22 mouse cellular contexts compared by ENCODE assay signal in the genomic region with DNA sequence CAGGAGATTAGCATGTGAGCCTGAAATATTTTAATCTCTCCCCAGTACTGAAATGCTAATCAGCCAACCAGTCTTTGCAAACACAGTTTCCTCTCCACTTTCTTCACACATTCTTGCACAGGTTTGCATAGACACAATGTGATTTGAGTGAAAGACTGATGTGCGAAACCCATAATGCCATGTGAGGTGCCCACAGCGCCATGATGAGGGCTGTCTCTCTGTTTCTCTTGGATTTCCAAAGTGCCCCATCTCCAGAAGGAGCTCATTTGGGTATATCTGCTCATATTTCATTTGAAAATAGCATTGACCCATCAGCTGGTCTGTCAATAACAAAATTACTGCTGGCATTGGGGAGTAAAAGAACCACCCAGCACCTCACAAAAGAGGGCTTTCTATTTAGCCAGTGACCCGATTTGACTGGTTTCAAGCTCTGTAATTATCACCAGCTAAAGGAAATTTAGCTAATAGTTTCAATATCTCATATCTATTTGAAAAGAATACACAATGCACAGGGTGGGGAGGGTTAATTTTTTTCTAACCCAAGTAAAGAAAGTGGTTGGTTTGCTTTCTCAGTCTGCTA. TPM values are rescaled to one million over a fixed set of nuclear protein-coding genes. Genes with fewer than 3 reads are reported as not detected.
DNase-seq lines count a peak whose midpoint lies in the region; ATAC-seq and TF ChIP-seq lines count a peak whose summit lies in the region.
"Had no signal": no experiment of that assay in that cellular context is flagged by ENCODE, and none has a peak within 500 bp of the region (broad histone marks: within the 10 kb centered on the region; RNA-seq: fewer than 3 reads in every experiment).

No protein-coding gene starts in this region.

- H3K27me3 ChIP-seq in forebrain, embryonic 12.5 days: peaks cover 33% of the 10 kb centered on the region; the same call in 1 of the 2 replicates
- no peaks in the 10 kb centered on the region for H3K27me3 ChIP-seq in forebrain, embryonic 15.5 days
- no peaks in the 10 kb centered on the region for H3K27me3 ChIP-seq in limb, embryonic 12.5 days
- no peaks in the 10 kb centered on the region for H3K27me3 ChIP-seq in limb, embryonic 10.5 days (ENCODE audit: low read depth, poor library complexity, severe bottlenecking)
- no peaks in the 10 kb centered on the region for H3K27me3 ChIP-seq in forebrain, embryonic 16.5 days (replicated peaks; ENCODE audit: control insufficient read depth, insufficient read depth, low read length)
- no peaks in the 10 kb centered on the region for H3K27me3 ChIP-seq in stomach, postnatal 0 days (ENCODE audit: control insufficient read depth, insufficient read depth, low read length)
- H3K27me3 ChIP-seq: CH12.LX; embryonic facial prominence, embryonic 15.5 days; heart, embryonic 13.5 days had no signal

- TF ChIP-seq EP300 in stomach, postnatal 0 days (optimal IDR thresholded peaks at IDR 0.05): no peak

- WGBS in forebrain, embryonic 12.5 days: 36% methylated on average over 3 of the region's 3 CpGs
- WGBS in forebrain, embryonic 15.5 days: 37% methylated on average over 3 of the region's 3 CpGs
- 88% methylated on average over 3 of the region's 3 CpGs for WGBS in limb, embryonic 12.5 days
- WGBS in limb, embryonic 10.5 days: 89% methylated on average over 3 of the region's 3 CpGs
- 41% methylated on average over 3 of the region's 3 CpGs for WGBS in forebrain, embryonic 16.5 days
- WGBS in stomach, postnatal 0 days: 81% methylated on average over 3 of the region's 3 CpGs

- peaks cover 16% of the 10 kb centered on the region for H3K4me1 ChIP-seq in forebrain, embryonic 12.5 days
- peaks cover 8% of the 10 kb centered on the region for H3K4me1 ChIP-seq in forebrain, embryonic 15.5 days
- 0 out of 2 replicates have a peak, but pooled peaks cover 2% of the 10 kb centered on the region for H3K4me1 ChIP-seq in limb, embryonic 12.5 days (replicated peaks)
- no peaks in the 10 kb centered on the region for H3K4me1 ChIP-seq in limb, embryonic 10.5 days
- H3K4me1 ChIP-seq in forebrain, embryonic 16.5 days (replicated peaks; ENCODE audit: control insufficient read depth, insufficient read depth, low read length): peaks cover 8% of the 10 kb centered on the region
- no peaks in the 10 kb centered on the region for H3K4me1 ChIP-seq in stomach, postnatal 0 days (replicated peaks; ENCODE audit: control insufficient read depth, insufficient read depth)
- H3K4me1 ChIP-seq: embryonic facial prominence, embryonic 15.5 days had no signal

- no peaks in the 10 kb centered on the region for H3K9me3 ChIP-seq in forebrain, embryonic 12.5 days
- no peaks in the 10 kb centered on the region for H3K9me3 ChIP-seq in forebrain, embryonic 15.5 days
- H3K9me3 ChIP-seq in limb, embryonic 12.5 days: no peaks in the 10 kb centered on the region
- H3K9me3 ChIP-seq in limb, embryonic 10.5 days (replicated peaks): no peaks in the 10 kb centered on the region
- H3K9me3 ChIP-seq in forebrain, embryonic 16.5 days (ENCODE audit: control insufficient read depth, low read length): no peaks in the 10 kb centered on the region
- H3K9me3 ChIP-seq in stomach, postnatal 0 days (ENCODE audit: control insufficient read depth, low read length): no peaks in the 10 kb centered on the region
- H3K9me3 ChIP-seq: embryonic facial prominence, embryonic 15.5 days; heart, embryonic 13.5 days; hindbrain, embryonic 12.5 days had no signal

- TF ChIP-seq CTCF in brain, embryonic 14.5 days (IDR thresholded peaks at IDR 0.05; ENCODE audit: borderline replicate concordance, extremely low read depth, insufficient read depth, insufficient read length): no peak
- no peak for TF ChIP-seq CTCF in stomach, postnatal 0 days (IDR thresholded peaks at IDR 0.05; ENCODE audit: low read depth)

- H3K4me3 ChIP-seq in forebrain, embryonic 12.5 days (replicated peaks): no peak overlapping the region
- no peak overlapping the region for H3K4me3 ChIP-seq in forebrain, embryonic 15.5 days
- no peak overlapping the region for H3K4me3 ChIP-seq in limb, embryonic 12.5 days (replicated peaks)
- no peak overlapping the region for H3K4me3 ChIP-seq in limb, embryonic 10.5 days
- H3K4me3 ChIP-seq in forebrain, embryonic 16.5 days (replicated peaks; ENCODE audit: low read length): no peak overlapping the region
- no peak overlapping the region for H3K4me3 ChIP-seq in stomach, postnatal 0 days (ENCODE audit: low read depth, low read length)
- H3K4me3 ChIP-seq: embryonic facial prominence, embryonic 15.5 days; erythroblast, embryonic 14.5 days; heart, embryonic 13.5 days; hindbrain, embryonic 12.5 days had no signal

- no peak for TF ChIP-seq POLR2A in brain, embryonic 14.5 days (IDR thresholded peaks at IDR 0.05; ENCODE audit: borderline replicate concordance, extremely low read depth, insufficient read depth, insufficient read length, poor library complexity, severe bottlenecking)

- no peak overlapping the region for H3K9ac ChIP-seq in forebrain, embryonic 12.5 days
- H3K9ac ChIP-seq in forebrain, embryonic 15.5 days (replicated peaks): no peak overlapping the region
- H3K9ac ChIP-seq in limb, embryonic 12.5 days (replicated peaks): no peak overlapping the region
- H3K9ac ChIP-seq in forebrain, embryonic 16.5 days (replicated peaks; ENCODE audit: low read depth, low read length): no peak overlapping the region
- H3K9ac ChIP-seq in stomach, postnatal 0 days (ENCODE audit: low read length): no peak overlapping the region
- H3K9ac ChIP-seq: embryonic facial prominence, embryonic 15.5 days; heart, embryonic 13.5 days; hindbrain, embryonic 12.5 days had no signal

- no peaks in the 10 kb centered on the region for H3K36me3 ChIP-seq in forebrain, embryonic 12.5 days (replicated peaks)
- no peaks in the 10 kb centered on the region for H3K36me3 ChIP-seq in forebrain, embryonic 15.5 days
- H3K36me3 ChIP-seq in limb, embryonic 12.5 days: no peaks in the 10 kb centered on the region
- no peaks in the 10 kb centered on the region for H3K36me3 ChIP-seq in limb, embryonic 10.5 days
- no peaks in the 10 kb centered on the region for H3K36me3 ChIP-seq in forebrain, embryonic 16.5 days (ENCODE audit: control insufficient read depth, insufficient read depth)
- no peaks in the 10 kb centered on the region for H3K36me3 ChIP-seq in stomach, postnatal 0 days (ENCODE audit: control insufficient read depth, insufficient read depth, low read length)
- H3K36me3 ChIP-seq: embryonic facial prominence, embryonic 15.5 days; heart, embryonic 13.5 days; hindbrain, embryonic 12.5 days had no signal

- peak overlapping the region; percentile 68; the same call in 1 of the 2 replicates for H3K27ac ChIP-seq in forebrain, embryonic 12.5 days
- H3K27ac ChIP-seq in forebrain, embryonic 15.5 days (replicated peaks): no peak overlapping the region
- H3K27ac ChIP-seq in limb, embryonic 12.5 days: peak overlapping the region; percentile 53; the same call in 1 of the 2 replicates
- no peak overlapping the region for H3K27ac ChIP-seq in limb, embryonic 10.5 days
- H3K27ac ChIP-seq in forebrain, embryonic 16.5 days (ENCODE audit: low read length): no peak overlapping the region
- no peak overlapping the region for H3K27ac ChIP-seq in stomach, postnatal 0 days (replicated peaks)
- H3K27ac ChIP-seq: embryonic facial prominence, embryonic 15.5 days; heart, embryonic 13.5 days; hindbrain, embryonic 12.5 days had no signal

- ATAC-seq in forebrain, embryonic 12.5 days (ENCODE audit: low FRiP score): peak; percentile 10
- no peak for ATAC-seq in forebrain, embryonic 15.5 days (replicated peaks)
- ATAC-seq in limb, embryonic 12.5 days (ENCODE audit: insufficient number of reproducible peaks, insufficient read depth, low FRiP score, low TSS enrichment, low read depth): no peak
- peak; percentile 39; the same call in 1 of the 2 replicates for ATAC-seq in forebrain, embryonic 16.5 days
- ATAC-seq in stomach, postnatal 0 days (ENCODE audit: low FRiP score, low TSS enrichment): no peak
- ATAC-seq in erythroid progenitor cell, adult 5-6 weeks (replicated peaks; ENCODE audit: low FRiP score, poor library complexity, severe bottlenecking): no peak
- ATAC-seq: inflammation-experienced regulatory T-cells, adult 6 months had no signal

- H3K4me2 ChIP-seq in forebrain, embryonic 12.5 days: peak overlapping the region; percentile 1; the same call in 1 of the 2 replicates
- H3K4me2 ChIP-seq in forebrain, embryonic 15.5 days (replicated peaks): no peak overlapping the region
- no peak overlapping the region for H3K4me2 ChIP-seq in limb, embryonic 12.5 days
- H3K4me2 ChIP-seq in forebrain, embryonic 16.5 days (ENCODE audit: low read length): no peak overlapping the region
- H3K4me2 ChIP-seq in stomach, postnatal 0 days (replicated peaks; ENCODE audit: low read depth): no peak overlapping the region
- H3K4me2 ChIP-seq: embryonic facial prominence, embryonic 15.5 days; heart, embryonic 13.5 days; hindbrain, embryonic 12.5 days had no signal

- DNase-seq in limb, embryonic 10.5 days (ENCODE audit: low spot score): no peak
- peak; percentile 31 for DNase-seq in brain, embryonic 14.5 days (ENCODE audit: low read depth)
- no peak for DNase-seq in stomach, postnatal 0 days (ENCODE audit: low spot score)
- DNase-seq: adrenal gland, adult 2 months; adrenal gland, postnatal 25 days; cerebellum, adult 2 months; cerebellum, postnatal 10 days; gastrocnemius, postnatal 36 days; heart, adult 18-20 months; heart, postnatal 4 days; kidney, adult 11 months had no signal

RNA-seq across cellular contexts. Expression of gene Ssx2ip, which starts 29.8 kb away (rescaled TPM):
- polyA plus RNA-seq in forebrain, embryonic 12.5 days (2016; fragmentation: Nextera tagmentation; extraction: Ambion mirVana): 33.7 and 34.6 TPM in 2 replicates
- 24.0 and 25.1 TPM in 2 replicates for polyA plus RNA-seq in forebrain, embryonic 15.5 days (2015; fragmentation: Nextera tagmentation; extraction: Ambion mirVana)
- 19.6 and 21.6 TPM in 2 replicates for polyA plus RNA-seq in limb, embryonic 12.5 days (2016; fragmentation: Nextera tagmentation; extraction: Ambion mirVana)
- 20.1 and 23.0 TPM in 2 replicates for polyA plus RNA-seq in limb, embryonic 10.5 days (2016; fragmentation: Nextera tagmentation; extraction: Ambion mirVana)
- 9.5 and 12.2 TPM in 2 replicates for polyA plus RNA-seq in brain, embryonic 14.5 days (2012; rRNA removed)
- 22.5 and 26.1 TPM in 2 replicates for polyA plus RNA-seq in forebrain, embryonic 16.5 days (2015; fragmentation: Nextera tagmentation; extraction: Ambion mirVana)
- polyA plus RNA-seq in stomach, postnatal 0 days (2015; fragmentation: Nextera tagmentation; extraction: Ambion mirVana): 12.9 and 14.1 TPM in 2 replicates
- 52.4 and 68.1 TPM in 2 replicates for total RNA-seq in erythroid progenitor cell, adult 5-6 weeks (2015; ENCODE audit: low replicate concordance)
- total RNA-seq in erythroid progenitor cell, adult 5-6 weeks (2017; ENCODE audit: low replicate concordance): 100 and 129 TPM in 2 replicates

Comparison
In these comparisons a context has a peak if more than half of its experiments do, and no peak if none do; other contexts are left out.
1. ATAC-seq: peak in forebrain, embryonic 12.5 days (single experiment) and forebrain, embryonic 16.5 days (single experiment); none in forebrain, embryonic 15.5 days (single experiment), limb, embryonic 12.5 days (single experiment), stomach, postnatal 0 days (single experiment) and erythroid progenitor cell, adult 5-6 weeks (single experiment).
2. H3K27ac ChIP-seq: peak in forebrain, embryonic 12.5 days (single experiment) and limb, embryonic 12.5 days (single experiment); none in forebrain, embryonic 15.5 days (single experiment), limb, embryonic 10.5 days (single experiment), forebrain, embryonic 16.5 days (single experiment) and stomach, postnatal 0 days (single experiment).